Mouse (Mus musculus): ENCODE data around the gene Hhipl1. TPM values are rescaled to one million over a fixed set of nuclear protein-coding genes. Genes with fewer than 3 reads are reported as not detected.

Hhipl1 gene
- polyA plus RNA-seq, 1 experiment from 2014 or later = 0.28 TPM

- WGBS = 79% methylated on average over 1 of the region's 1 CpGs
- H3K4me1 ChIP-seq (replicated peaks; ENCODE audit: control insufficient read depth, insufficient read depth, low read length) = no peaks in the 10 kb centered on the region
- H3K9ac ChIP-seq (ENCODE audit: low read length) = no peak overlapping the region
- H3K27me3 ChIP-seq (replicated peaks; ENCODE audit: control insufficient read depth, insufficient read depth, low read length) = peaks cover 32% of the 10 kb centered on the region
- no peak for ATAC-seq (replicated peaks; ENCODE audit: low FRiP score, low TSS enrichment, low read depth)
- H3K27ac ChIP-seq (ENCODE audit: low read depth) = no peak overlapping the region
- H3K36me3 ChIP-seq (ENCODE audit: control insufficient read depth, insufficient read depth, low read length) = no peaks in the 10 kb centered on the region
- no peak overlapping the region for H3K4me2 ChIP-seq (ENCODE audit: low read length)
- H3K4me3 ChIP-seq (ENCODE audit: low read depth, low read length) = no peak overlapping the region
- no peak for DNase-seq (ENCODE audit: low spot score)
- no peaks in the 10 kb centered on the region for H3K9me3 ChIP-seq (ENCODE audit: control insufficient read depth, low read length)
These were observed 7.2 kb downstream of the Hhipl1 start for GRCm38 (mm10) chr12:108313244-108313772.

GRCm38 (mm10) chr12:108315818-108316217 is 9.7 kb downstream of the Hhipl1 start:
- WGBS = 53% methylated on average over 10 of the region's 10 CpGs
- Histone ChIP-seq H3K36me3 (ENCODE audit: control insufficient read depth, insufficient read depth, low read length) (no peaks in the 10 kb centered on the region), H3K27ac (ENCODE audit: low read depth) (no peak overlapping the region), H3K27me3 (replicated peaks; ENCODE audit: control insufficient read depth, insufficient read depth, low read length) (peaks cover 56% of the 10 kb centered on the region), H3K9me3 (ENCODE audit: control insufficient read depth, low read length) (no peaks in the 10 kb centered on the region), H3K4me3 (ENCODE audit: low read depth, low read length) (no peak overlapping the region), H3K9ac (ENCODE audit: low read length) (no peak overlapping the region), H3K4me1 (replicated peaks; ENCODE audit: control insufficient read depth, insufficient read depth, low read length) (no peaks in the 10 kb centered on the region), H3K4me2 (ENCODE audit: low read length) (no peak overlapping the region)
- ATAC-seq (replicated peaks; ENCODE audit: low FRiP score, low TSS enrichment, low read depth) (no peak), DNase-seq (ENCODE audit: low spot score) (no peak)

GRCm38 (mm10) chr12:108316655-108317054 is 10.6 kb downstream of the Hhipl1 start:
- whole genome bisulfite sequencing = 44% methylated on average over 6 of the region's 6 CpGs
- Histone ChIP-seq H3K27me3 (replicated peaks; ENCODE audit: control insufficient read depth, insufficient read depth, low read length) (peaks cover 62% of the 10 kb centered on the region), H3K36me3 (ENCODE audit: control insufficient read depth, insufficient read depth, low read length) (no peaks in the 10 kb centered on the region), H3K4me2 (ENCODE audit: low read length) (no peak overlapping the region), H3K9ac (ENCODE audit: low read length) (no peak overlapping the region), H3K4me1 (replicated peaks; ENCODE audit: control insufficient read depth, insufficient read depth, low read length) (no peaks in the 10 kb centered on the region), H3K9me3 (ENCODE audit: control insufficient read depth, low read length) (no peaks in the 10 kb centered on the region), H3K27ac (ENCODE audit: low read depth) (no peak overlapping the region), H3K4me3 (ENCODE audit: low read depth, low read length) (no peak overlapping the region)
- DNase-seq (ENCODE audit: low spot score) = no peak
- ATAC-seq (replicated peaks; ENCODE audit: low FRiP score, low TSS enrichment, low read depth) = no peak

GRCm38 (mm10) chr12:108317201-108317738 is 11.2 kb downstream of the Hhipl1 start:
- Histone ChIP-seq H3K27me3 (replicated peaks; ENCODE audit: control insufficient read depth, insufficient read depth, low read length) (peaks cover 62% of the 10 kb centered on the region), H3K4me1 (replicated peaks; ENCODE audit: control insufficient read depth, insufficient read depth, low read length) (no peaks in the 10 kb centered on the region), H3K27ac (ENCODE audit: low read depth) (no peak overlapping the region), H3K36me3 (ENCODE audit: control insufficient read depth, insufficient read depth, low read length) (no peaks in the 10 kb centered on the region), H3K4me3 (ENCODE audit: low read depth, low read length) (no peak overlapping the region), H3K4me2 (ENCODE audit: low read length) (no peak overlapping the region), H3K9me3 (ENCODE audit: control insufficient read depth, low read length) (no peaks in the 10 kb centered on the region), H3K9ac (ENCODE audit: low read length) (no peak overlapping the region)
- 15% methylated on average over 9 of the region's 9 CpGs for WGBS
- no peak for DNase-seq (ENCODE audit: low spot score)
- ATAC-seq (replicated peaks; ENCODE audit: low FRiP score, low TSS enrichment, low read depth) = no peak

GRCm38 (mm10) chr12:108317826-108318430 is 11.9 kb downstream of the Hhipl1 start:
- Histone ChIP-seq H3K4me1 (replicated peaks; ENCODE audit: control insufficient read depth, insufficient read depth, low read length) (no peaks in the 10 kb centered on the region), H3K4me3 (ENCODE audit: low read depth, low read length) (peak overlapping the region; percentile 14), H3K4me2 (ENCODE audit: low read length) (peak overlapping the region; percentile 9; the same call in 1 of the 2 replicates), H3K9me3 (ENCODE audit: control insufficient read depth, low read length) (no peaks in the 10 kb centered on the region), H3K27ac (ENCODE audit: low read depth) (no peak overlapping the region), H3K36me3 (ENCODE audit: control insufficient read depth, insufficient read depth, low read length) (no peaks in the 10 kb centered on the region), H3K9ac (ENCODE audit: low read length) (no peak overlapping the region), H3K27me3 (replicated peaks; ENCODE audit: control insufficient read depth, insufficient read depth, low read length) (peaks cover 62% of the 10 kb centered on the region)
- DNase-seq (ENCODE audit: low spot score) (no peak), ATAC-seq (replicated peaks; ENCODE audit: low FRiP score, low TSS enrichment, low read depth) (no peak)
- WGBS = 16% methylated on average over 18 of the region's 18 CpGs

GRCm38 (mm10) chr12:108318499-108318898 is 12.4 kb downstream of the Hhipl1 start:
- no peak for DNase-seq (ENCODE audit: low spot score)
- H3K9me3 ChIP-seq (ENCODE audit: control insufficient read depth, low read length) = no peaks in the 10 kb centered on the region
- H3K9ac ChIP-seq (ENCODE audit: low read length) = no peak overlapping the region
- no peak overlapping the region for H3K27ac ChIP-seq (ENCODE audit: low read depth)
- peak overlapping the region; percentile 14 for H3K4me3 ChIP-seq (ENCODE audit: low read depth, low read length)
- no peaks in the 10 kb centered on the region for H3K36me3 ChIP-seq (ENCODE audit: control insufficient read depth, insufficient read depth, low read length)
- H3K27me3 ChIP-seq (replicated peaks; ENCODE audit: control insufficient read depth, insufficient read depth, low read length) = peaks cover 62% of the 10 kb centered on the region
- H3K4me1 ChIP-seq (replicated peaks; ENCODE audit: control insufficient read depth, insufficient read depth, low read length) = no peaks in the 10 kb centered on the region
- 10% methylated on average over 37 of the region's 37 CpGs for WGBS
- H3K4me2 ChIP-seq (ENCODE audit: low read length) = peak overlapping the region; percentile 9; the same call in 1 of the 2 replicates
- no peak for ATAC-seq (replicated peaks; ENCODE audit: low FRiP score, low TSS enrichment, low read depth)

- Histone ChIP-seq H3K4me2 (ENCODE audit: low read length) (no peak overlapping the region), H3K4me3 (ENCODE audit: low read depth, low read length) (no peak overlapping the region), H3K9me3 (ENCODE audit: control insufficient read depth, low read length) (no peaks in the 10 kb centered on the region), H3K4me1 (replicated peaks; ENCODE audit: control insufficient read depth, insufficient read depth, low read length) (no peaks in the 10 kb centered on the region), H3K27me3 (replicated peaks; ENCODE audit: control insufficient read depth, insufficient read depth, low read length) (peaks cover 62% of the 10 kb centered on the region), H3K9ac (ENCODE audit: low read length) (no peak overlapping the region), H3K36me3 (ENCODE audit: control insufficient read depth, insufficient read depth, low read length) (no peaks in the 10 kb centered on the region), H3K27ac (ENCODE audit: low read depth) (no peak overlapping the region)
- DNase-seq (ENCODE audit: low spot score) (no peak), ATAC-seq (replicated peaks; ENCODE audit: low FRiP score, low TSS enrichment, low read depth) (no peak)
- WGBS = 13% methylated on average over 8 of the region's 8 CpGs
These were observed 14.0 kb downstream of the Hhipl1 start for GRCm38 (mm10) chr12:108320096-108320495.

DNA sequence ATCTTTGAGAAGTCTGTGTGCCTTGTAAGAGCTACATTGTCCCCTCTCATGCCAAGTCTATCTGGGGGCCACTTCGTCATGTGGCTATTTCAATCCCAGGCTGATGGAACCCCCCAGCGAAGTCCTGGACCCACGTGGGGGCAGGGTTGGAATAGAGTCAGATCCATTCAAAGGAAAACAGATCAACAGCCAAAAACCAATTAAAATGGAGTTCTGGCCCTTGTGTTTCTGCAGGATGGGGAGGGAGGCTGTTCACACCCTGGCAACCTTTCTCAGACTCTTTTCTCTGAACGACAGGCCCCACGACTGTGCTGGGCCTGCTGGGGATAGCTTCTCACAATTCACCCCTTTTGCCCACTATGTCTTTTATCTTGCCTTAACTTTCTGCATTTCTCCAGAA is 20.3 kb downstream of the Hhipl1 start:
- Histone ChIP-seq H3K4me2 (ENCODE audit: low read length) (no peak overlapping the region), H3K27ac (ENCODE audit: low read depth) (no peak overlapping the region), H3K9me3 (ENCODE audit: control insufficient read depth, low read length) (no peaks in the 10 kb centered on the region), H3K27me3 (replicated peaks; ENCODE audit: control insufficient read depth, insufficient read depth, low read length) (peaks cover 47% of the 10 kb centered on the region), H3K4me1 (replicated peaks; ENCODE audit: control insufficient read depth, insufficient read depth, low read length) (peaks cover 13% of the 10 kb centered on the region; the same call in 1 of the 2 replicates), H3K36me3 (ENCODE audit: control insufficient read depth, insufficient read depth, low read length) (no peaks in the 10 kb centered on the region), H3K4me3 (ENCODE audit: low read depth, low read length) (no peak overlapping the region), H3K9ac (ENCODE audit: low read length) (no peak overlapping the region)
- DNase-seq (ENCODE audit: low spot score) (no peak), ATAC-seq (replicated peaks; ENCODE audit: low FRiP score, low TSS enrichment, low read depth) (no peak)
- WGBS = 55% methylated on average over 5 of the region's 5 CpGs

Measured in intestine, embryonic 14.5 days (tissue).